Mouse (Mus musculus): ENCODE measurements around the gene Kalrn. TPM values are rescaled to one million over a fixed set of nuclear protein-coding genes. Genes with fewer than 3 reads are reported as not detected.

The Kalrn gene
- total RNA-seq, 2 experiments from 2014 or later: 0.94 TPM; not detected in 1

DNA sequence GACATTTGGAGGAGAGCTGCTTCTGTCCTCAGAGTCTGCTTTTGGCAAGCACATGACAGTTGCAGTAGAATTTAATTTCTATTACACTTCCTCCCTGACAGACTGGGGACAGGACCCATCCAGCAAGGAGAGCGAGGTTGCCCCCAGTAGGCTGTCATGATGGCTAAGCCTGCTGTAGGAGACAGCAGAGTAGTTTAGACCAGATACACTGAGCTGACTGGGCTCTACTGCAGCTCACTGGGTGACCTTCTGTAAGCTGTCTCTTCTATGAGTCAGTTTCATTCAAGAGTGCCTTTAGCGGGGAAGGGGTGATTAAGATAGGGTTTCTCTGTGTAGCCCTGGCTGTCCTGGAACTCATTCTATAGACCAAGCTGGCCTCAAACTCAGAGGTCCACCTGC lies 634.2 kb downstream of the Kalrn start:
- no peak for ATAC-seq (replicated peaks; ENCODE audit: low FRiP score, poor library complexity, severe bottlenecking)

DNA sequence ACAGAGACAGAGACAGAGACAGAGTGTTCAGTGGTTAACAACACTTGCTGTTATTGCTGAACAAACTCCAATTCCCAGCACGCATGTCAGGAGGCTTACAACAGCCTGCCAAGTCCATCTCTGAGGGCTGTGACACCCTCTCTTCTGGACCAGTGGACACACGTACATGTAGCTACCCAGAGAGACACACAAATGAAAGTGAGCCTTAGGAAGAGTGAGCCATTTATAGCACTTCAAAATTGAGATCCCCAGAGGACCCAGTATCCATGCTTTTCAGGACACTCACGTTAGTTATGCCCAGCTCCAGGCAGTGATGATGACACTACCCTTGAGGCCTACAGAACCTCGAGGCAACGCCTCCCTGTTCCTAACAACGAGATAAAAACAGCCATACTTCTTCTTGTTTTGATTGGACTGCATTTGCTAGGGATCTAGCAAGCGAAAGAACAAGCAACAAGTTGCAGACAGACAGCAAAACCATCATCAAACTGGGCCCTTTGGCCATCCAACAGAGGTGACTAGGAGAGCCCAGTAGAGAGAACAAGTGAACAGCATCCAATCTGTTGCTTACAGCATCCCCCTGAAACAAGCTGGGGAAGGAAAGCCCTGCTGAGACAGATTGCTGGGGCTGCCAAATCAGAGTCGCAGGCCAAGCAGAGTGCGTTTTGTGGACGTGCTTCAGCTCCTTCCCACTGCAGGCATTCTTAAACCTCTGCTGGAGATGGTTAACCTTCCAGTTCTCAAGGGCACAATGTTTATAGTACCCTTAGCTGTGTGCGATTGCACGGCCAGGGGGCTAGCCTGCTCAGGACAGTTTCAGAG lies 634.8 kb downstream of the Kalrn start:
- no peak for ATAC-seq (replicated peaks; ENCODE audit: low FRiP score, poor library complexity, severe bottlenecking)

- ATAC-seq (replicated peaks; ENCODE audit: low FRiP score, poor library complexity, severe bottlenecking): 0 out of 2 replicates have a peak, but pooled peaks have one; percentile 23
These were observed 635.8 kb downstream of the Kalrn start for GRCm38 (mm10) chr16:33937567-33937966.

DNA sequence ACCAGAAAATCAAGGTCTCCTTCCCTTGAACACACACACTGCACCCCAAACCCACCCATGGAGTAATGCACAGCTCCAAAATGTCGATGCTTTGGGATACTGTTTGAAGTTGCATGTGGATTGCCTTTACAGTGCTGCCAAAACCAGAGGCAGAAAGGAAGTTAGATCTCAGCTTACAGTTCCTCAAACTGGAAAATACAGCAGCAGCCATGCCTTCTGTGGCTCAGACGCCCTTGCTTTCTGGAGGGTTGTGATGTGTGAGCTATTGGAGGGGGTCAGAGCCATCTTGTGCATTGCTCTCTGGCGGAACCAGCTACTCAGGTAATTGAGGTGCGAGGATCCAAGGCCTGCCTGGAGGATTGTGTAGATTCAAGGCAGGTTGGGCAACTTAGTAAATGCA lies 636.4 kb downstream of the Kalrn start:
- ATAC-seq (replicated peaks; ENCODE audit: low FRiP score, poor library complexity, severe bottlenecking): no peak

DNA sequence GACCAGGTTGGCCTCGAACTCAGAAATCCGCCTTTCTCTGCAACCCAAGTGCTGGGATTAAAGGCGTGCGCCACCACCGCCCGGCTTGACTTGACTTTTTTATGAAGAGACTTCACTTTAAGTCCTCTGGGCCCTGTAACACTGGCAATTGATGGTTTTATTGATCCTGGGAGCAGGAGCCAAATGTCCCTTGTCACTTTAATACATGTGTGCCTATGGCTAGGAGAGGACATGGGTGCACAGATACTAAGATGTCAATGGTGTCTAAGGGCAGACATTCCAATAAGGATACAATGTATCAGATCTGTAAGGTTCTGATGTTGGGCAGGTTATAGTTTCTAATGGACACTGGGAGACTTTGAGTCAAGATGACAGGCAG lies 637.9 kb downstream of the Kalrn start:
- ATAC-seq (replicated peaks; ENCODE audit: low FRiP score, poor library complexity, severe bottlenecking): no peak

DNA sequence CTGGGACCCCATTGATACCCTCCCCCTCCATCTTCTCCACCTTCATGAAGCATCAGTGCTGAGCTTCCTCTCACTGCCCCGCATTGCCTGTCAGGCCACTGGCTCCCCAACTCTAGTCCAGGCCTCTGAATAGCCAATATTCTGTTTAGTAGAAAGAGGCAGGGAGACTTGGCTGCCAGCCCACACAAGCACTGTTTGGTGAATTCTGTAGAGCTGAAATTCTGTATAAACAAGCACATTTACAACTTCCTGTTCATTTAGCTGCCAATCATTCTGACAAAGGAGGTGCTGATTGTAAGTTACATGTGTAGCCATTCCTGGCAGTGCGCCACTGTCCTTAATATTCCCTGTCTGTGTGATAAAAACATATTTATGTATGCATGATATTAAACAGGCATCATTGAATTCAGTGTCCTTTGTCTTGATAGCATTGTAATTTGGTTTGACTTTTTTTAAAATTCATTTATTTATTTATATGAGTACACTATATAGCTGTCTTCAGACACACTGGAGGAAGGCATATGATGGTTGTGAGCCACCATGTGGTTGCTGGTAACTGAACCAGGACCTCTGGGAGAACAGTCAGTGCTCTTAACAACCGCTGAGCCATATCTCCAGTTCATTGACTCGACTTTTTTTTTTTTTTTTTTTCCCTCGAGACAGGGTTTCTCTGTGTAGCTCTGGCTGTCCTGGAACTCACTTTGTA lies 638.5 kb downstream of the Kalrn start:
- ATAC-seq (replicated peaks; ENCODE audit: low FRiP score, poor library complexity, severe bottlenecking): no peak

GRCm38 (mm10) chr16:33933411-33933810 lies 639.9 kb downstream of the Kalrn start:
- no peak for ATAC-seq (replicated peaks; ENCODE audit: low FRiP score, poor library complexity, severe bottlenecking)

- no peak for ATAC-seq (replicated peaks; ENCODE audit: low FRiP score, poor library complexity, severe bottlenecking)
These were observed 641.2 kb downstream of the Kalrn start for GRCm38 (mm10) chr16:33932126-33932525.

DNA sequence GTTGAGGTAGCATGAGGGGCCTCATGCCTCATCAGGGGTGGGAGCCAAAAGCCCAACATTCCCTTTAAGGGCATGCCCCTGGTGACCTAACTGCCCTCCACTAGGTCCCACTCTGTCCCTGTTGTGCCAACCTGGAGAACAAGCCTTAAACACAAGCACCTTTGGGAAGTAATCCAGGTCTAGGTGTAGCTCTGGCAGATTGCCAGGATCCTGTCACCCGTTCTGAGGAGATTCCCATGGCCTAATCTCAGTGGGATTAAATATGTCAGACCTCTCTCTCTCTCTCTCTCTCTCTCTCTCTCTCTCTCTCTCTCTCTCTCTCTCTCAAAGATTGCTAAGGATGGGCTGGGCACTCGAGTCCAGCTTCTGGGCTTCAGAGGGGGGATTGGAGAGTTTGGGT lies 641.6 kb downstream of the Kalrn start:
- no peak for ATAC-seq (replicated peaks; ENCODE audit: low FRiP score, poor library complexity, severe bottlenecking)

- ATAC-seq (replicated peaks; ENCODE audit: low FRiP score, poor library complexity, severe bottlenecking): no peak
These were observed 642.5 kb downstream of the Kalrn start for GRCm38 (mm10) chr16:33930785-33931184.

- ATAC-seq (replicated peaks; ENCODE audit: low FRiP score, poor library complexity, severe bottlenecking): no peak
These were observed 644.4 kb downstream of the Kalrn start for GRCm38 (mm10) chr16:33928788-33929462.

DNA sequence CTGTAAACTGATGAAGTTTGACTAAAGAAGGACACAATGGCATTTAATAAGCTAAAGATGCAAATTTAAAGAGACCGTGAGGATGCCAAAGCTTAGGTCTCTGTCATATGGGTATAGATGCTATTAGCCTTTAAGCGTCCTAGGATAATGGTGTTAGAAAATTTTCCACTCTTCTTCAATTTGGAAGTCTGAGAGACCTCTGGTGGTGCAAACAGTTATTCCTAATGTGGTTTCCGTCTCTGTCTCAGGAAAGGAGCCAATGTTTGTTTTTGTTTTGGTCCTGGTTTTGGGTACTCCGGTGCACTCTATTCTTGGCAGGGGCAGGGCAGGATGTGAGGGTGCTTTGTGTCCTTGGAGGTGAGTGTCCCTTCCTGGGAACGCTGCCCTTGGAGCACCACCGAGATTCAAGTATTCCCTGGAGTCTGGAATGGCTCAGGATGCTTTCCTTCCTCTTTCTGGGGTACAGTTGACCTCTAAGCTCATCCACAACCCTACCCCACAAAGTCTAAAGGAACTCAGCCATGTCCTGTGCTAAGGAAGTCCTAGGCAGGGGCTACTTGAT lies 646.0 kb downstream of the Kalrn start:
- no peak for ATAC-seq (replicated peaks; ENCODE audit: low FRiP score, poor library complexity, severe bottlenecking)

DNA sequence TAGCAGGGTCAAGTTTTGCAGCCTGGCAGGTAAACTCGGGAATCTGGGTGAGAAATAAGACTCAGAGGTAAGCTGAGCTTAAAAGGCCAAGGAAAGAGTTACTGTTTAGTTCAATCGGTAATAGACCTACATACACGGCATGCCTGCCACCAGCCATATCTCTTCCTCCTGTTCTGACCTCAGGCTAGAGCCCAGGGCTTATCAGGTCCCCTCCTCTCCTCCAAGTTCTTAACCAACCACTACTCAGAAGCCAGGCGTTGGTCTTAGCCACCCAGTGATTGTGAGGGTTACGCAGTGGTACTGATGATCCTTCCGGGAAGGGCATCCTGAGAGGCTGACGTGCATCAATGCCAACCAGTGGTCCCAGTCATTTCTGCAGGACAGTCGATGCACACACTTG lies 649.6 kb downstream of the Kalrn start:
- no peak for ATAC-seq (replicated peaks; ENCODE audit: low FRiP score, poor library complexity, severe bottlenecking)

DNA sequence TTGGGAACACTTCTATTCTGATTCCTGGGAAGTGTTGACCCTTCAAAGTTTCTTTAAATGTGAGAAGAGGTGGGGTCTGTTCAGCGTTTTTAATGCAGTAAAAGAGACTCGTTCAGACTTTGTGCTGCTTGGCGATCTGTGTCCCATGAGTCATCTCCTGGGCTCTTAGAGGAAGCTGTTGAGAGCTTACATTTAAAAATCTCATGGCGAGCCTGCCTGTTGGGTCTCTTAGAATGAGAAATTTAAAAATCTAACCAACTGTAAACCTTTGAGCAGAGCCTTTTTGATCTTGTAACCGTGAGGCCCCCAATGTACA lies 650.4 kb downstream of the Kalrn start:
- no peak for ATAC-seq (replicated peaks; ENCODE audit: low FRiP score, poor library complexity, severe bottlenecking)

GRCm38 (mm10) chr16:33922111-33923000 lies 651.0 kb downstream of the Kalrn start:
- ATAC-seq (replicated peaks; ENCODE audit: low FRiP score, poor library complexity, severe bottlenecking): no peak

DNA sequence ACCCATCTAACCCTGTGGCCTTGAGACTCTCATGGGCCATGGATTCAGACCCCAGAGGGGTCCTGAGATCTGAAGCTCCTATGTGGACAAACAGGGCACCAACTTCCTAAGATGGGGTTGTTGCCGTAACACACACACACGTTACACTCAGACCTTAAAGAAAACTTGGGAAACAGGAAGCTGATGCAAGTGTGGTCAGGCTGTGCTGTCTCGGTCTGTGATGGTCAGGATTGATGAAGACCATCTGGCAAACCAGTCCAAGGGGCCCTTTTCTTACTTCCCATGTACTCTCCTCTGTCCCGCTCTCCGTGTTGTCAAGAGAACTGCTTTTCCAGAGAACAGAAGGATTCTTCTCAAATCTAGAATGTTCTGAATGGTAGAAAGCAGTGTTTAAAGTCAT lies 651.8 kb downstream of the Kalrn start:
- ATAC-seq (replicated peaks; ENCODE audit: low FRiP score, poor library complexity, severe bottlenecking): no peak
